Mouse (Mus musculus) hindbrain, embryonic 11.5 days (tissue): Measurements from ENCODE around the gene Osbpl3. TPM values are rescaled to one million over a fixed set of nuclear protein-coding genes. Genes with fewer than 3 reads are reported as not detected.

Source experiments
- ATAC-seq: fragments of 200-750 bp; cut with Nextera tagmentation; 2 replicates; pipeline ENCODE4 v1.8.0; 2017; ENCODE audit warnings: mild to moderate bottlenecking, moderate TSS enrichment, moderate library complexity; ENCODE audit not compliant: low FRiP score
- DNase-seq: peaks from one replicate; pipeline ENCODE4 v3.0.0-alpha.2; 2015; ENCODE audit warnings: low spot score
- H3K27ac ChIP-seq: fragments of 300-500 bp; sonication (generic); 2 replicates; pipeline ENCODE4 v1.5.1; 2014; ENCODE audit warnings: mild to moderate bottlenecking, low read depth, low read length
- H3K27me3 ChIP-seq: fragments of 300-500 bp; sonication (generic); 2 replicates; pipeline ENCODE4 v1.6.1; 2014; ENCODE audit warnings: mild to moderate bottlenecking, low read length, moderate library complexity, mixed read lengths; ENCODE audit not compliant: control insufficient read depth, insufficient read depth
- H3K36me3 ChIP-seq: fragments of 300-500 bp; sonication (generic); 2 replicates; pipeline ENCODE4 v1.6.1; 2014; ENCODE audit warnings: mild to moderate bottlenecking, low read length, moderate library complexity, mixed read lengths; ENCODE audit not compliant: control insufficient read depth, insufficient read depth
- H3K4me1 ChIP-seq: fragments of 300-500 bp; sonication (generic); replicated peaks from 2 replicates; pipeline ENCODE4 v1.6.1; 2014; ENCODE audit warnings: low read length, mixed read lengths; ENCODE audit not compliant: control insufficient read depth, insufficient read depth
- H3K4me2 ChIP-seq: fragments of 300-500 bp; sonication (generic); replicated peaks from 2 replicates; pipeline ENCODE4 v1.6.1; 2014; ENCODE audit warnings: mild to moderate bottlenecking, low read depth, low read length
- H3K4me3 ChIP-seq: fragments of 300-500 bp; sonication (generic); 2 replicates; pipeline ENCODE4 v1.5.1; 2014; ENCODE audit warnings: low read depth, low read length
- H3K9ac ChIP-seq: fragments of 300-500 bp; sonication (generic); 2 replicates; pipeline ENCODE4 v1.6.1; 2014; ENCODE audit warnings: low read depth, low read length
- H3K9me3 ChIP-seq: fragments of 300-500 bp; sonication (generic); 2 replicates; pipeline ENCODE4 v1.6.1; 2016; ENCODE audit warnings: low read length; ENCODE audit not compliant: control insufficient read depth
- WGBS: fragments of 180-500 bp; shearing (Covaris S2); extraction: QIAGEN DNeasy Blood & Tissue Kit; methylation state at CpG from one replicate; pipeline ENCODE4 v1.1.7; 2014; 5-methylcytosine and 5-hydroxymethylcytosine counted together
- polyA plus RNA-seq: library from polyadenylated mRNA; unstranded; fragments of >200 nt; fragmentation: Nextera tagmentation; extraction: Ambion mirVana; gene quantifications from 2 replicates; pipeline ENCODE4 v1.2.1, GENCODE M21; 2014

The Osbpl3 gene
- 4.7 and 7.2 TPM in 2 replicates for polyA plus RNA-seq

DNA sequence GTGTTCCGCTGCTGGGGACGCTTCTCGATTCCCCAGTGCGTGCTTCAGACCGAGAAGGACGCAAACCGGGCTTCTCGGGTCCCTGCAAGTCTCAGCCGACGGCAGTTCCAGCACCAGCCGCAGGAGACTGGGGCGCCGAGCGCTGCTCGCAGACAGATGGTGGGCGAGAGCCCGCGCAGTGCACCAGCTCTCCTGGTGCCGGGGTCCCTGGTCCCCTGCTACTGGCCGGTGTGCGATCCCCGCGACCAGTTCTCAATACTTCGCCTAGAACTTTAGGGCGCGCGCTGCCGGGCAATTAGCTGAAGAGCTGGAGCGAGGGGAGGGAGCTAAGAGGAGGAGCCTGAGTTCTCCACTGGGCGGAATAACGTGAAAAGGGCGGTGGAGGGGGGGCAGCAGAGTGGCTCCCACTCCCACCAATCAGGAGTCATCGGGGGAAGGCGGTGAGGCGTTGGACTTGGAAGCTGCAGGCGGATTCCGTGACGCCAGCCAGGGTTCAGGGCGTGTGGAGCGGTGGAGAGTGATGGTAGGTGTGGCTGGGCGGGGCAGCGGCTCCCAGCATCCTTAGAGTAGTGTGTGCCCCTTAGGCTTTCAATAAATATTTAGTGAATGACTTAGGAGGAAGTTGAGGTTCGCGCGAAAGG lies at the start of gene Osbpl3:
Gene Osbpl3 (minus strand): TSS at position 373 of the 641 bp plus-strand sequence.
- under 1% methylated on average over 45 of the region's 45 CpGs for WGBS
- peak within 1 kb of the TSS; percentile 71 for H3K4me3 ChIP-seq
- peak; percentile 93 for ATAC-seq
- no peaks in the 10 kb centered on the region for H3K4me1 ChIP-seq
- H3K36me3 ChIP-seq: no peaks in the 10 kb centered on the region
- no peaks in the 10 kb centered on the region; the same call in 1 of the 2 replicates for H3K27me3 ChIP-seq
- no peak within 1 kb of the TSS; the same call in 1 of the 2 replicates for H3K27ac ChIP-seq
- DNase-seq: peak; percentile 90
- no peaks in the 10 kb centered on the region for H3K9me3 ChIP-seq
- peak within 1 kb of the TSS; percentile 77 for H3K9ac ChIP-seq
- H3K4me2 ChIP-seq: peak within 1 kb of the TSS; percentile 97

GRCm38 (mm10) chr6:50505531-50505930 lies 49.5 kb upstream of the Osbpl3 start:
- ATAC-seq (no peak), DNase-seq (no peak)
- 86% methylated on average over 5 of the region's 5 CpGs for WGBS
- no peak overlapping the region for H3K27ac ChIP-seq
- no peaks in the 10 kb centered on the region for H3K27me3 ChIP-seq
- H3K9ac ChIP-seq: no peak overlapping the region
- H3K4me3 ChIP-seq: no peak overlapping the region
- H3K4me2 ChIP-seq: no peak overlapping the region
- no peaks in the 10 kb centered on the region for H3K36me3 ChIP-seq
- no peaks in the 10 kb centered on the region for H3K9me3 ChIP-seq
- H3K4me1 ChIP-seq: no peaks in the 10 kb centered on the region

- H3K27ac ChIP-seq: no peak overlapping the region
- no peaks in the 10 kb centered on the region for H3K9me3 ChIP-seq
- 89% methylated on average over 5 of the region's 5 CpGs for WGBS
- H3K36me3 ChIP-seq: no peaks in the 10 kb centered on the region
- no peak overlapping the region for H3K4me2 ChIP-seq
- no peak overlapping the region for H3K4me3 ChIP-seq
- no peak for DNase-seq
- no peaks in the 10 kb centered on the region for H3K27me3 ChIP-seq
- H3K4me1 ChIP-seq: no peaks in the 10 kb centered on the region
- H3K9ac ChIP-seq: no peak overlapping the region
- ATAC-seq: no peak
Observed at GRCm38 (mm10) chr6:50504711-50505110, 48.7 kb upstream of the Osbpl3 start.

GRCm38 (mm10) chr6:50503779-50504178 lies 47.8 kb upstream of the Osbpl3 start:
- Histone ChIP-seq H3K9me3 (no peaks in the 10 kb centered on the region), H3K36me3 (no peaks in the 10 kb centered on the region), H3K4me1 (no peaks in the 10 kb centered on the region), H3K4me2 (no peak overlapping the region), H3K9ac (no peak overlapping the region), H3K4me3 (no peak overlapping the region), H3K27me3 (no peaks in the 10 kb centered on the region), H3K27ac (no peak overlapping the region)
- ATAC-seq (no peak), DNase-seq (no peak)
- 65% methylated on average over 8 of the region's 8 CpGs for WGBS

DNA sequence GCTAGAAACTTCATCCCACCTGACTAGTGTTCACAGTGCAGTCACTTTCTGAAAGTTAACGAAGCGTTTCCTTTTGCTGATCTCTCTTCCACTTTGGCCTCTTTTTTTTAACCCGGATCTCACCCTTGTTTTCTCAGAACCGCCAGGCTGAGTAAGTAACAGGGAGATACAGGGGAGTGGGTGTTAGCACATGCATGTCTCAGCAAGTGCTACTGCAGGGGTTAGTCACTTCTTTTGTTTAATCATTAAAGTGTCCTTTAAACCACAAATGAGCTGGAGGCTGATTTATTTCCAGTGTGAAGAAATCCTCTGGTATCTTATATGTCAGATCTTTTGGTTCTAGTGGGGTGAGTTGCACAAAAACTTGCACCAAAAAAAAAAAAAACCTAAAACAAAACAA lies 47.0 kb upstream of the Osbpl3 start:
- Histone ChIP-seq H3K9me3 (no peaks in the 10 kb centered on the region), H3K27ac (no peak overlapping the region), H3K27me3 (no peaks in the 10 kb centered on the region), H3K36me3 (no peaks in the 10 kb centered on the region), H3K4me3 (no peak overlapping the region), H3K4me1 (no peaks in the 10 kb centered on the region), H3K9ac (no peak overlapping the region), H3K4me2 (no peak overlapping the region)
- WGBS: 69% methylated on average over 4 of the region's 4 CpGs
- ATAC-seq (no peak), DNase-seq (no peak)

GRCm38 (mm10) chr6:50498346-50498745 lies 42.3 kb upstream of the Osbpl3 start:
- Histone ChIP-seq H3K4me1 (no peaks in the 10 kb centered on the region), H3K4me3 (no peak overlapping the region), H3K27me3 (no peaks in the 10 kb centered on the region), H3K36me3 (no peaks in the 10 kb centered on the region), H3K27ac (no peak overlapping the region), H3K9ac (no peak overlapping the region), H3K9me3 (no peaks in the 10 kb centered on the region), H3K4me2 (no peak overlapping the region)
- ATAC-seq: no peak
- DNase-seq: no peak
- WGBS: 92% methylated on average over 2 of the region's 2 CpGs

GRCm38 (mm10) chr6:50490519-50490918 lies 34.5 kb upstream of the Osbpl3 start:
- Histone ChIP-seq H3K4me2 (no peak overlapping the region), H3K9me3 (no peaks in the 10 kb centered on the region), H3K4me1 (no peaks in the 10 kb centered on the region), H3K4me3 (no peak overlapping the region), H3K36me3 (no peaks in the 10 kb centered on the region), H3K9ac (no peak overlapping the region), H3K27me3 (no peaks in the 10 kb centered on the region), H3K27ac (no peak overlapping the region)
- DNase-seq (no peak), ATAC-seq (no peak)
- WGBS: 83% methylated on average over 2 of the region's 2 CpGs

DNA sequence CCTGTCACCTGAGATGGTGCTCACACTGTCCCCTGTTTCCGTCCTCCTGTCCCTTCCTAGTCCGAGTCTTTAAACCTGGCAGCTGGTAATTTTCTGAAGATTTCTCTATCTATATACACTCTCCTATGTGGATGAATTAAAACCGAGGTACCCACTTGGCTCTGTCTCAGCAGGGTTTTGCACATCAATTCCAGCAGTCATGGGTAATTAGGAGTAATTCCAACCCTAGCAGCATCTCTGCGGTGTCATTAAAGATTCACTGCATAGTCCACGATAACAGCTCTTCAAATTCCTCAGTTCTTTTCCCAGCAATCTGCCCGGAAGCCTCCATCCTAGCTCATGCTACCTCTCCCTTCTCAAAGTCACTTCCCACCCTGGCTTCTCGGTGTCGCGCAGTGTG lies 33.4 kb upstream of the Osbpl3 start:
- no peak for DNase-seq
- Histone ChIP-seq H3K4me2 (no peak overlapping the region), H3K9me3 (no peaks in the 10 kb centered on the region), H3K4me1 (no peaks in the 10 kb centered on the region), H3K9ac (no peak overlapping the region), H3K4me3 (no peak overlapping the region), H3K36me3 (no peaks in the 10 kb centered on the region), H3K27ac (no peak overlapping the region), H3K27me3 (no peaks in the 10 kb centered on the region)
- 79% methylated on average over 9 of the region's 9 CpGs for WGBS
- no peak for ATAC-seq
